Mouse (Mus musculus) MN1 (cell line): ENCODE results near the gene Cab39.

Experiments used
- DNase-seq: peaks from one replicate; pipeline ENCODE4 v3.0.0-alpha.2; 2016; ENCODE audit warnings: low spot score

Cab39 gene

DNA sequence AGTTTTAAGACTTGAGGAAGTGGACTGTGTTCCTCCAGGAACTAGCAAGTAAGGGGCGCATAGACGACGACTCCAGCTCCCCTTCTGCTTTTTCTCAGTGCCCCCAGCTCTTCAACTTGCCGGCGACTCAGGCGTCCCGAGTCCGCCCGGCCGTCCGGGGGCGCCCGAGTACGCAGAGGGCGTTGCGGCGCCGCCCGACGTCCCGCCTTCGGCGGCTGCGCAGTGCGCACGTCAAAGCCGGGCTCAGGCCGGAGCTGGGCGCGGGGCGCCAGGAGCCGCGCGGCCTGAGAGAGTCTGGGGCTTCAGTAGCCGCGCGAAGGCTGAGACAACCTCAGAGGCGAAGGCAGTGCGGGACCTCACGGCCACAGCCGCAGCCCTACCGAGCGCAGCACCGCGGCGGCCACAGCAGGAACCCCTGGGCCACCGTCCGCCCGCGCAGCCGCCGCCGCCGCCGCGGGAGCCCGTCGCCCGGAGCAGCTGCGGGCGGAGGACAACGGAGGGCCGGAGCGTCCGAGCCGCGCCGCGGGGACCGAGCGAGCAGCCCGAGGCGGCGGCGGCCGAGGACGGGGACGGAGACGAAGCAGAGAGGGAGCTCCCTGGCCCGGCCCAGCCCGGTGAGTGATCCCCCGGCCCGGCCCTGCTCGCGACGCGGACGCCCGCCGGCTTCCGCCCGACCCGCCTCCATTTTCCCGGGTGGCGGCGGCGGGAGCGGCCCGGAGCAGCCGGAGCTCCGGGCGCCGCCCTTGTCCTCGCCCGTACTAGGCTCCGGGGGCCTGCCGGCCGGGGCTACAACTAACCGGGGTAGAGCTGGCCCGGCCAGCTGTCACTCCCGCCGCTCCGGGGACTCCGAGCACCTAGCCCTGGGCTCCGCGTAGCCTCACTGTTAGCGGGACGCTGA lies at the start of gene Cab39:
Gene Cab39, plus strand, starts transcription at position 234 of the 898 bp plus-strand sequence.
- peak; percentile 90 for DNase-seq

DNA sequence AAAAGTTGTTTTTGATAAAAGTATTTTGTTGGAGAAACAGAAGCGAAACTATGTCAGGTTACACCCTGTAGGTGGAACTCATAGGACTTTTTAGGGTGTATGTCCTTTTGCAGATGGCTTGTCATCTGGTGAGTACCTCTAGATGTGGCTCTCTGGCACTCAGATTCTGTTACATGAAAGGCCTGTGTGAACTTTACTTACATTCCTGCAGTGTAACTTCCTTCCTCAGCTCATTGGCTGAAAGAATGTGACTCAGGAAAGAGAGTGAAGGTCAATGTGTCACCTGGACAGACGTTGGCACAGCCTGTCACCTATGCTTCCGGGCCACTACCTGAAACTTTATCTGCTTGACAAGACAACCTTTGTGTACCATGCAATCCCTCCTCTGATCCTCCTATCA lies 48.7 kb upstream of the Cab39 start:
- DNase-seq, result no peak

DNA sequence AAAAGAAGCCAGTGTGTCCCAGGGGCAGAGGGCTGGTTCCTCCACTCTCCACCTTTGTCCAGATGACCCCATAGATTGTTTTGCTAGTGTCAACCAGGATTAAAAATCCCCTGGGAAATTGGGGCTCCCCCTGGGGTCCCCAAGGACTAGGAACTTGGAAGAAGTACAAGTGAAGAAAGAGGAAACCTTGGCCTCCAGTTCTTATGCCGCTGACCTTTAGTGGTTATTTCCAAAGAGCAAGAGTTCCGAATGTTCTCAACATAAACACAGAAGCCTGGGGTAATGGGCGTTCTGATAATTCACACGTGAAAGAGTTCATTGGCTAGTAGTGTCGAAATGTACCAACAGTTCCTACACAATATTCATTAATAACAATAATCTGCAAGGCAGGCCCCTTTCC lies 46.7 kb upstream of the Cab39 start:
- no peak for DNase-seq

DNA sequence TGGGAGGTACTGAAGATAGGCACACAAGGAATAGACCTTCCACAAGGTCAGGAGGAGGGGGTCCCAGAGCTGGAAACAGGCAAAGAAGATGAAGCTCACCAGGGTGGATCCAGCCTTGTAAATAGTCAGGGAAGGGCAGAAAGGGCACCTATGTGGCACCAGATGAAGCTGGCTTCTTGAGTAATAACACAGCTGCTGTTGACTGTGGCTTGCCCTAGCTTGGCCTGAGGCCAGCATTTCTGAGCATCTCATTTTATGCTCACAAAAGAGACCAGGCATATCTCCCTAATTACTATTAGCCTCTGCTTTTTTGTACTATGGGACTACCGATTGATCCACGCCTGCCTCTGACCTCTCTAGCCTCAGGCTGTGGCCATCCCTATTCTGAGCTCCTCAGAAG lies 43.4 kb upstream of the Cab39 start:
- DNase-seq, result no peak

DNA sequence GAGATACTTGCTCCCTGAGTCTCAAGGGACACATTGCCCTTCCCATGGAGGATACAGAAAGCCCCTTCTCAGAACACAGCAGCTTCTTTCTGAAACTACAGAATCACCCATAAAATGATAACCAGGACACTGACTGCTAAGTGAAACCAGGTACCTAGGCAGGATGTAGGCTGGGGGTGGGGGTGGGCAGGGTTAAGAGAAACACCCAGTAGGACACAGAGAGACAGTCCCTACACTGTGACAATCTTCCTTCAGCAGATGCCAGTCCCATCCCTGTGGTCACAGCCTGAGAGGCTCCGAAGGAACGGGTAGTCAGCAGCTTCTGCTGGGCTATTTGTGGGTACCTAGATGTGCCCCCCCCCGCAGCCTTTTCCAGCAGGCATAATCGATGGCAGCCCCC lies 42.6 kb upstream of the Cab39 start:
- no peak for DNase-seq

DNA sequence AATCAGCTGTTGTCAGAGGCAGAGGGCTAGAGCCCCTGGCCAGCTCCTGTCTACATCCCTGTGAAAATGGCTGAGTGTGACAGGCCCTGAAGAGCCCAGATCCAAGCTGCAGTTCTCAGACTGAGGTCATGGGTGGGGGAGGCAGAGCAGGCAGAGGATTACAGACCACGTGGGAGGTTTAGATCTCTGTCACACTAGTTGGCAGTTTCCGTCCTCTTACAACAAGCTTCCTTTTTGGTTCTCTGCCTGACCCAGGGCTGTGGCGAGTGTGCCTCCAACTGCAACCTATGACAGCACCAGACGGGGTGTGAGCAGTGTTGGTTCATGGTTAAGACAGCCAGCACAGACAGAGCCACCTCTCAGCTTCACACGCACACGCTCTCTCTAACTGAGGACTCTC lies 41.7 kb upstream of the Cab39 start:
- DNase-seq, result peak; percentile 19

DNA sequence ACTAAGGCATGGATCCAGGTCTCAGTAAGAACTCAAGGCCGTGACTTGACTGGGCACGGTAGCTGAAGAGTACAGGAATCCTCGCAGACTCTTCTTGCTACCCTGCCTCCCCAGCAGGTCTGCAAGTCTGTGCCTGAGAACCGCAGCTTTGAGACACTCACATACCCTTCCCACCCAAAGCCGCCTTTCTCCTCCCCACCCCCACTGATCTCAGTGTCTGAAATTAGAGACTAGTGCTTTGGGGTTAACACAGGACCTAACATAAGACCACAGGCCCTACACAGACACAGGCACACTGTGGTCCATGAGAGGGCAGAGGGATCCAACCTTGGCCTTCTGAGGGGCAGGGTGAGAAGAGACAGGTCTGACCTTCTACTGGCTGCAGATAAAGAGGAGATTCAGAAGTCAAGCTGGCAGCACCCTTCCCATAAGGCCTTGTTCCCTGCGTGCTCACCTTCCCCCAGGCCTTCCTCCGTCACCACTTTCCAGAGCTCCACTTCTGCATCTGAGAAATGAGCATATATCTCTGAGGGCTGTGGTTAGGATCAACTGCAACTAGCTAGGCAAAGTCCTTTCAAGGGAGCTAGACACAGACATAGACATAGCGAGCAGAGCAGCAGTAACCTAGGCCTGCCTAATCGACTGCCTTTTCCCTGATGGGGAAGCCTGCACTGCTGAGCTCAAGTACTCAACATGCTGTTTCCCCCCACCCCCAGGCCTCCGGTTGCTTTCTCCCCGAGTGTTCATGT lies 41.1 kb upstream of the Cab39 start:
- DNase-seq, result no peak

DNA sequence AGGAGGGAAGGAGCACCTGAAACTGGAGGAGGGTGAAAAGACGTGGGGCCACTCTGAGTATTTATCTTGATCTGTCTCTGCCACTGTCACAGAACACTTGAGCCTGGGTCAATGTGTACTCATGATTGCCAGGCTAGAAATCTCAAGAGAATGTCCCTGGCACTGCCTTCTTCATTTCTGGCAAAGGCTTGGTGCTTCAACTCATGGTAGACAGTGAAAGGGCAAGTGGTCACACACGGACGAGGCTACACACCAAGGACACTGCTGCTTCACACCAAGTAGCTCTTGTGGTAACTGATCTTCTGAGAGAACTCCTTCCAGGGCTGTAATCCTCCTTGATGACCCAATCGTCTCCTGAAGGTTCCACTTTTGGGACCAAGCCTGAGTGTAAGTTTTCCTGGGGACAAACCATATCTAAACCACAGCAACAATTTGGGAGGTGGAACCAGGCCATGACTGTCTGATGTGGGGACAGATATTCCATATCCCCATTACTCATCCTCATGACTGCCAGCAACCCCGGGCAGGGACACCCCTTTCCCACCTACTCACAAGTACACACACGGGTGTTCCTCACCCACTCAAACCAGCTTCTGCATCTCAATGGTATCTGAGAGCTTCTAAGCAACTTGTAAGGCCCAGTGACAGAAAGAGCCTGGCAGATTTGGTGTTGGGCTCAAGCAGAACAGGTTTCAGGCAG lies 35.6 kb upstream of the Cab39 start:
- no peak for DNase-seq

DNA sequence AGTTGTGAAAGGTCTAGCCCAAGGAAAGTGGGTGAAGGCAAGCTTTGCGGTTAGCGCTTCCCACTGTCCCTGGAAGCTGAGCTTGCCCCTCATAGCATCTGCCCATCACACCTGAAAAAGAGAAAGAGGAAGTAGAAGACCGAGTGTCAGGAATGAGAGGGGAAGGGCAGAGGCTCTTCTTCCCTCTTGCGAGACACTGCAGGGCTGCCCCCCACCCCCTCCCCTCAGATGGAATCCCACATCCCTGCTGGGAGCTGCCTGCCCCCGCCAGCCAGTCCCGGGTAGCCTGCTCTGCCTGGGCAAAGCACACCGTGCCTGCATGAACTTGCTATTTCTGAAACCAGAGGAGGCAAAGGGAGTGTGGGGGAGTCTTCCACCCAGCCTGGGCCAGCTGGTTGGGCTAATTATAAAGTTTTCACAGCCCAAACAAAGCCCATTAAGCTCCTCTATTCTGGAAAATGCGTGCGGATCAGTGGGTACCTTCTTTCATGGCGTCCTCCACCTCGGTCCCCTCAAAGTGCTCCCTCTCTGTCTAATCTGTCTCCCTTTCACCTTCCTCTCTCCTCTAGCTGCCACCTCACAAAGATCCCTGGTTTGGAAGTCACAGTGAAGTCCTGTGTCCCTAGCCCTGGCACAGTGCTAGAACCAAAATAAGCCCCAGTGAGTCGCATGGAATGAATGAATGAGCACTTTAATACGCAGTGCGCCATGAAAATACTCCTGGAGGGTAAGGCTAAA lies 34.8 kb upstream of the Cab39 start:
- DNase-seq, result no peak

DNA sequence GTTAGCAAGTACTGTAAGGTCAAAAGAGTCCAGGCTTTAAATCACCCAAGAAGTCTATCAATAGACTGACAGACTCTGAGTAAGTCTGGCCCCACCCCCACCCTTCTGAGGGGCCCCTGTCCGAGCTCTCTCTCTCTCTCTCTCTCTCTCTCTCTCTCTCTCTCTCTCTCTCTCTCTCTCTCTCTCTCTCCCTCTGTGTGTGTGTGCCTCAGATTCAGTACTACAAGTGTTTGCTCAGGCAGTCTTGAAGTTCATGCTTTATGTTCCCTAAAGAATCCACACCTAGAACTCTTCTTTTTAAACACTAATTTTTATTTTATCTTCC lies 34.3 kb upstream of the Cab39 start:
- no peak for DNase-seq

DNA sequence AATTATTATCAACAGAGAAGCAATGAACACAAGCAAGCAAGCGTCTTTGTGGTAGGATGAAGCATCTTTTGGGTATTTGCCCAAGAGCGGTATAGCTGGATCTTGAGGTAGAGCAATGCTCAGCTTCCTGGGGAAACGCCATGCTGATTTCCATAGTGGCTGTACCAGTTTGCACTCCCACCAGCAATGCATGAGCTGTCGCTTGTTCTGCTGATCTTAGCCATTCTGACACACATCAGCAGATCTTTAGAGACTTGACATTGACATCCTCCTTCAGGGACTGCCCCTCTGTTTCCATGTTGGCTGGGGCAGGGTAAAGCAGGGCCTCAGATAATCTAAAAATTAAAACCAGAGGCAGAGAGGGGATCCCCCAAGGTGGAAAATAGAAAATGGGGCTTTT lies 31.6 kb upstream of the Cab39 start:
- DNase-seq, result no peak

DNA sequence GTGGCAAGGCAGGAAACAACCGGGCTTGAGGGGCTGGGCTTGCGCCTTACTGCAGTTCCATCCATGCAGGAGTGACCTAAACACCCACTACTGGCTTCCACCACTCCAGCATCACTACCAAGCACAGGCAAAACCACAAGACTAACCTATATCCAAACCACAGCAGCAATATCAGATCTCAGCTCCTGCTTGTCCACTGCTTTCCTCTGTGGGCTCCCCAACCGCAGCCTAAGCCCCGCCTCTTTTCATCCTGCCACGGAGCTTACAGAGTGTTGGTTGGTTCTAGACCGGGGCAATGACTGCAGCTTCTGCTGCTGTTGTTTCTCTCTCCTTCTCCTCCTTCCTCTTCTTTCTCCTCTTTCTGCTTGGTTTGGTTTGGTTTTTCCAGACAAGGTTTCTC lies 29.9 kb upstream of the Cab39 start:
- DNase-seq, result no peak

DNA sequence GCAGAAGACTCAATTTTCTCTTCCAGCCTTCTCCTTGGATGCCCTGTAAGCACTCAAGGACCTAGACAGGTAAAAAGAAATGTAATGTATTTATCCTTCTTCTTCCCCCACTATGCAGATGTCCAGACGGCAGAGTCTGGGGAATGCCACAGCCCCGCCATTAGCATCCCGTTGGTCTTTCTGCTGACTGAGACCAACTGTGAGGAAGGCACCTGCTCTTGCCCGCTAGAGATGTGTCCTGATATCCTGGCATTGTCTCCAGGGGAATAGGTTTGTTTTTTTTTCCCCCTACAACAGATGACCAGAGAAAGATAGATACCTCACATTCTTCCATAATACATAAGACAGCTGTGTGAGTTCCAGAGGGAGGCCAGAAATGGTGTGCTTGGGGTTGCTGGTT lies 28.9 kb upstream of the Cab39 start:
- DNase-seq, result no peak

DNA sequence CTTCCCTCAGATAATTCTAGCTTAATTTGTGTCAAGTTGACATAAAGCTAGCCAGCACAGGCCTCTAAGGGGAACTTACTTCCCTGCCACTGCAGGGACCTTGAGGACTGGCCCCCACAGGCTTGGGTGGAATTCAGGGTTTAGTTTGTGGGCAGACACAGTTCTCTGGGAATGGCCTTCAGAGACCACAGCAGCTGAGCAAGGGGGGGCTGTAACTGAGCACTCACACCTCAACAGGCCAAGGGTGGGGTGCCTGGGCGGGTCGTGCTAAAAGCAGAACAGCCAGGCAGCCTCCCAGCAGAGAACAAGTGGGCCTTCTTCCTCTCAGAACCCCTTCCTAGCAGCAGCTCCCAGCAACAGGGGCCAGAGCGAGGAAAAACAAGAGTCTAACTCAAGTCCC lies 27.1 kb upstream of the Cab39 start:
- no peak for DNase-seq

DNA sequence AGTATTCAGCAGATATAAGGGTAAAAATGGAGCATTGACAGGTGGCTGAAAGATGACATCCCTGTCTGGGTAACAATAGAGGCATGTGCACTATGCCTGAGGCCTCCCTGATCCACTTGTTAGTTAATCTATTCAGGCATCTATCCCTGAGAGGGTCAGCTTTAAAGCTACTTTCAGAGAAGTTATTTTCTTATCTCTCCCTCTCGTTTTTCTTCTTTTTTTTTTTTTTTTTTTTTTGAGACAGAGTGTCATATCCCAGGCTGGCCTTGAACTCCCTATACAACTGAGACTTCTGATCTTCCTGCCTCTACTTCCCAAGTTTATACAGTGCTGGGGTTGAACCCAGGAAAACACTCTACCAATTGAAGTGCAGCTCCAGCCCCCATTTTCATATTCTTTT lies 25.5 kb upstream of the Cab39 start:
- DNase-seq, result no peak

DNA sequence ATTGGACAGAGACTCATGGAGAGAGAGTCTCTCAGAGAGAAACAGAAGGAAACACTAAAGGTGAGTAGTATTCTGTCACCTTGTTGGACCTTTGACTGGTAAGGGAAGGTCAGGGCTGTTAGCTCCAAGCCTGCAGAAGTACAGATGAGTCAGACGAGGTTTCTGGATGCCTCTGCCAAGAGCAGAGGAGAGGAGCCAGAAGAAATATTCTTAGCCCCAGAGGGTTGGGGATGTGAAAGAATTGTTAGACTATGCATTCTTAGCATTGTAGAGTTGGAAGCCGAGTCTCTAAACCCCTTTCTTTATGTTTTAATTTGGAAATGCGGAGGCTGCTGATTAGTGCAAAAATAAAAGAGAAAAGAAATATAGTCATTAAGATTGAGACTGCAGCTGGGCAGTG lies 21.3 kb upstream of the Cab39 start:
- no peak for DNase-seq

DNA sequence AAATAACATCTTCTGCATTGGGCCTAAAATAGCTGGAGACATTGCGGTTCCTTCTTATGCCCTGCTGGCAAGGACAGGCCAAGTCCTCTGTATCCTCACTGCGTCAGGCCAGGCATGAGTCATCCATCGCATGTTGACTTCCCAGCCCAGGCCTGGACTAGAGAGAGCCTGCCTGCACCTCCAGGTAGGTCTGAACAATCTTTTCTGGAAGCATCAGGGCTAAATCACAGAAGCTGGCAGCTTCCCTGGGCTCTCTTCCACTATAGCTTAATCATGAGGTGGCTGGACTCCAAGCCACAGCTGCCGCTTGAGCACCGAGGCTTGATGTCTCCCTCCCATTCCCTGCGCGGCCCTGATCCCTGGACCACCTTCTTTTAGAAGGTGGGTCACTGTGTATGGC lies 18.1 kb upstream of the Cab39 start:
- no peak for DNase-seq

DNA sequence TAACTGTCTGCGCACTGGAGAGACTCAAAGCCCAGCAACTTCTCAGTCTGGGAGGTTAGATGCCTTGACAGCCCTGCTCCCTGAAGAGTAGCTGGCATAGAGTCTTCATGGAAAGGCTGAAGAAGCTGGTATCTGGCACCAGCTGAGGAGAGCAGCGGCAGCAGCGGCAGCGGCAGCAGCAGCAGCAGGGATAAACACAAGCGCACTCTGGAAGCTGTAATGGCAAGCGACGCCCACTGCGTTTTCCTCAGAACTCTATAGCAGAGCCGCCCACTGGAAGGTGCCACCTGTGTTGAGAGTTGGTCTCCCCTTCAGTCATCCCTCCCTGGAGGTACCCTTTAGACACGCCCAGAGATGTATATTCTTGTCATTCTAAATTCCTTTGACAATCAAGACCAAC lies 17.1 kb upstream of the Cab39 start:
- no peak for DNase-seq

DNA sequence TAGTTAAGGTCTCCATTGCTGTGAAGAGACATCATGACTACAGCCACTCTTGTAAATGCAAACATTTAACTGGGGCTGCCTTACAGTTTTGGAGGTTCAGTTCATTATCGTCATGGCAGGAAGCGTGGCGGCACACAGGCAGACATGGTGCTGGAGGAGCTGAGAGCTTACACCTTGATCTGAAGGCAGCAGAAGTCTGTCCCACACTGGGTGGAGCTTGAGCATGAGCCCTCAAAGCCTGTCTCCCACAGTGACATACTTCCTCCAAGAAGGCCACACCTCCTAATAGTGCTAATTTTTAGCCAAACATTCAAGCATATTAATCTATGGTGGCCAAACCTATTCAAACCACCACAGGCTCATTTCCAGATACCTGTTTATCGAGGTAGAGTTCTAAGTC lies 14.8 kb upstream of the Cab39 start, which contains the start of gene A630001G21Rik:
Gene A630001G21Rik, minus strand, starts transcription at position 208 of the 400 bp plus-strand sequence.
- DNase-seq, result no peak

DNA sequence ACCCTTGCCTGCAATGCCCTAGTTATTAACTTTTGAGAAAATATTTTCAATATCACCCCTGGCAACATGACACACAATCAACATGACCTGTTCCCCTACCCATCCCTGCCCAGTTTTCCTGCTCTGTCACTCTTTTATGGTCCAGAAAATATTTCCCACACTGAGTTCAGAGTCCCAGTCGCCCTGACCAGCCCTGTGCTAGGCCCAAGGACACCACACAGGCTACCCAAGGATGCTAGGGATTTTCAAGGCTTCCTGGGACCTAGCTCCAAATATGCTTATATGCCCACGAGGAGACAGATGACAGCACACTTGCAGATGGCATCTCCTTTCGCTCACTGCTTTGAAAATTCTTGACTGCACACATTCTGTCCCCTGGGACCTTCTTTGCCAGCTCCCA lies 14.2 kb upstream of the Cab39 start:
- peak; percentile 10 for DNase-seq

DNA sequence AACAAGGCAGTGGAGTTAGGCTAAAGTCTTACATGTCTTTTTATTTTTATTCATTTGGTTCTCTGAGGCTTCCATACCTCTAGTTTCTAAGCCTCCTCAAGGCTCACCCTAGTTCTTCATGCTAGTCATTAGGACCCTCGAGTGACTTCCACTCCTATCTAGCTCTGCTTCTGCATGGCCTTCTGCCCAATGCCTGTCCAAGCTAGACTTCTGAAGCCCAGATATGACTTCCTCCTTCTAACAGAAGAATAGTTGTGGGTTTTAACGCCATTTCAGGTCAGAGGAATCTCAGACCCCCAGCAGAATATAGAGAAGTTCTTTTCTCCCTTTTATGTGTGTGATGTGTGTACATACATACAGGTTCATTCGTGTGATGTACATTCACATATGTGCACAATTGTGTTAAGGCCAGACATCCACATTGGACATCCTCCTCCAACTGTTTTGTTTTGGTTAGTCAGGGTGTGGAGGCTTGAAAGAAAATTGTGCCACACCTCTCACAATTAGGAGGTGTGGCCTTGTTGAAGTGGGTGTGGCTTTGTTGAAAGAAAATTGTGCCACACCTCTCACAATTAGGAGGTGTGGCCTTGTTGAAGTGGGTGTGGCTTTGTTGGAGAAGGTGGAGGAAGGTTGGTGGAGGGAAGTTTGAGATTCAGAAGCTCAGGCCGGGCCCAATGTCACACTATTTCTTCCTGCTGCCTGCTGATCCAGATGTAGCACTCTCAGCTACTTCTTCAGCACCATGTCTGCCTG lies 13.6 kb upstream of the Cab39 start:
- DNase-seq, result no peak

DNA sequence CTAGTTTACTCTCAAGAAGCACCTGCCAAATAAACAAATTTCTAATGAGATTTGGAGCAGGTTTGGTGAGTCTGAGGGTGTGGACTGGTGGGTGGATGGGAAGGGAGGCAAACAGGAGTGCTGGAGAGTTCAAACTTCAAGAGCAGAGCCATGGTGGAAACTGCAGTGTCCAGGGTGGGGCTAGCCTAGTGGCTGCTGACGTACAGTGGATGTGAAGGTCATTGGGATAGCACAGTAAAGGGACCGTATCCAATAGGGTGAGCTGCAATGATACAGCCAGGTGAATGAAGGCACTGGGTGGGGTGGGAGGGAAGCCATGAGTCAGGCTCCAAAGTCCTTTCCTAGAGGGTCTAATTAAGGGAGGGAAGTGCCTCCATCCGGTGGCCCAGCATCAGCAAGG lies 2.7 kb upstream of the Cab39 start:
- no peak for DNase-seq
